Mouse (Mus musculus) MEL (cell line): ENCODE data around the gene Rgmb. TPM values are rescaled to one million over a fixed set of nuclear protein-coding genes. Genes with fewer than 3 reads are reported as not detected.

Experiments
- DNase-seq: peaks from one replicate; pipeline ENCODE4 v3.0.0; 2011; ENCODE audit warnings: low read depth, low spot score
- H3K27ac ChIP-seq: 2 replicates; pipeline ENCODE4 v1.5.1; 2012; ENCODE audit warnings: low read depth, mild to moderate bottlenecking, control low read depth, low read length, moderate library complexity; ENCODE audit not compliant: control insufficient read depth
- H3K27me3 ChIP-seq, 2 experiments: fragments of 150-350 bp in 1 of 2; sonication (generic) in 1 of 2; 2 replicates each; pipeline ENCODE4 v1.6.1; 2012; ENCODE audit warnings: low read length in 2 of 2, mild to moderate bottlenecking in 2 of 2, improper control_type of control experiment in 1 of 2, moderate library complexity in 1 of 2; ENCODE audit not compliant: insufficient read depth in 2 of 2, control insufficient read depth in 1 of 2
- H3K36me3 ChIP-seq, 2 experiments: 2 replicates each; pipeline ENCODE4 v1.6.1; 2012 to 2014; ENCODE audit warnings: low read length in 2 of 2, improper control_type of control experiment in 1 of 2, inconsistent platforms in 1 of 2, mild to moderate bottlenecking in 1 of 2; ENCODE audit not compliant: insufficient read depth in 2 of 2, control insufficient read depth in 1 of 2
- H3K4me1 ChIP-seq, 2 experiments: fragments of 150-350 bp in 1 of 2; sonication (generic) in 1 of 2; 2 replicates each; pipeline ENCODE4 v1.6.1; 2012; ENCODE audit warnings: low read length in 2 of 2, improper control_type of control experiment in 1 of 2, mild to moderate bottlenecking in 1 of 2; ENCODE audit not compliant: insufficient read depth in 2 of 2, control insufficient read depth in 1 of 2
- H3K4me3 ChIP-seq, 2 experiments: fragments of 150-350 bp in 1 of 2; sonication (generic) in 1 of 2; 2 replicates each; pipeline ENCODE4 v1.5.1; 2012; ENCODE audit warnings: low read depth in 2 of 2, low read length in 2 of 2, mild to moderate bottlenecking in 2 of 2, moderate library complexity in 2 of 2, control low read depth in 1 of 2, improper control_type of control experiment in 1 of 2; ENCODE audit not compliant: control insufficient read depth in 1 of 2, insufficient read depth in 1 of 2
- H3K79me2 ChIP-seq: 2 replicates; pipeline ENCODE4 v1.6.1; 2012; ENCODE audit warnings: mild to moderate bottlenecking, low read length, moderate library complexity; ENCODE audit not compliant: control insufficient read depth, poor library complexity, insufficient read depth
- H3K9ac ChIP-seq: 2 replicates; pipeline ENCODE4 v1.6.1; 2012; ENCODE audit warnings: low read depth, mild to moderate bottlenecking, control low read depth, low read length, moderate library complexity; ENCODE audit not compliant: control insufficient read depth, poor library complexity, severe bottlenecking
- H3K9me3 ChIP-seq: fragments of 150-350 bp; sonication (generic); replicated peaks from 2 replicates; pipeline ENCODE4 v1.6.1; 2012; ENCODE audit warnings: mild to moderate bottlenecking, low read length, improper control_type of control experiment, moderate library complexity; ENCODE audit not compliant: insufficient read depth
- CHD2 ChIP-seq: IDR thresholded peaks from 2 replicates; pipeline ENCODE4 v1.6.1; 2011; ENCODE audit warnings: low read length, improper control_type of control experiment
- CTCF ChIP-seq, 3 experiments: IDR thresholded peaks in 2 of 3; conservative IDR thresholded peaks in 1 of 3; 2 replicates each; pipeline ENCODE4 v1.5.1; 2011 to 2012; ENCODE audit warnings: low read length in 3 of 3, low read depth in 2 of 3, mild to moderate bottlenecking in 2 of 3, improper control_type of control experiment in 1 of 3, inconsistent platforms in 1 of 3, mixed read lengths in 1 of 3, moderate library complexity in 1 of 3; ENCODE audit not compliant: control insufficient read depth in 1 of 3, insufficient read depth in 1 of 3, poor library complexity in 1 of 3, severe bottlenecking in 1 of 3
- E2F4 ChIP-seq: IDR thresholded peaks from 2 replicates; pipeline ENCODE4 v1.6.1; 2011; ENCODE audit warnings: low read depth, low read length, improper control_type of control experiment, borderline replicate concordance
- ELF1 ChIP-seq: IDR thresholded peaks from 2 replicates; pipeline ENCODE4 v1.6.1; 2014; ENCODE audit warnings: low read depth, mild to moderate bottlenecking, inconsistent platforms, low read length, improper control_type of control experiment, moderate library complexity
- GABPA ChIP-seq: IDR thresholded peaks from 2 replicates; pipeline ENCODE4 v1.6.1; 2012; ENCODE audit warnings: low read depth, mild to moderate bottlenecking, inconsistent platforms, low read length, improper control_type of control experiment, moderate library complexity
- GATA1 ChIP-seq: IDR thresholded peaks from 2 replicates; pipeline ENCODE4 v1.6.1; 2011; ENCODE audit warnings: low read depth, low read length, improper control_type of control experiment
- HCFC1 ChIP-seq: IDR thresholded peaks from 2 replicates; pipeline ENCODE4 v1.6.1; 2012; ENCODE audit warnings: low read depth, mild to moderate bottlenecking, inconsistent platforms, low read length, improper control_type of control experiment, moderate library complexity
- JUND ChIP-seq: IDR thresholded peaks from 2 replicates; pipeline ENCODE4 v1.6.1; 2011; ENCODE audit warnings: low read depth, mild to moderate bottlenecking, improper control_type of control experiment, low read length
- MAX ChIP-seq: IDR thresholded peaks from 2 replicates; pipeline ENCODE4 v1.6.1; 2011; ENCODE audit warnings: low read length, improper control_type of control experiment
- MAZ ChIP-seq: IDR thresholded peaks from 2 replicates; pipeline ENCODE4 v1.6.1; 2012; ENCODE audit warnings: low read depth, mild to moderate bottlenecking, inconsistent platforms, low read length, improper control_type of control experiment
- MXI1 ChIP-seq: IDR thresholded peaks from 2 replicates; pipeline ENCODE4 v1.6.1; 2011; ENCODE audit warnings: mild to moderate bottlenecking, low read depth, low read length, improper control_type of control experiment
- MYC ChIP-seq: IDR thresholded peaks from 2 replicates; pipeline ENCODE4 v1.6.1; 2011; ENCODE audit warnings: low read depth, mild to moderate bottlenecking, low read length, improper control_type of control experiment, moderate library complexity
- RAD21 ChIP-seq: IDR thresholded peaks from 2 replicates; pipeline ENCODE4 v1.6.1; 2011; ENCODE audit warnings: mild to moderate bottlenecking, low read depth, low read length, improper control_type of control experiment
- SMC3 ChIP-seq: IDR thresholded peaks from 2 replicates; pipeline ENCODE4 v1.6.1; 2011; ENCODE audit warnings: low read depth, low read length, improper control_type of control experiment
- TCF12 ChIP-seq: IDR thresholded peaks from 2 replicates; pipeline ENCODE4 v1.6.1; 2014; ENCODE audit warnings: low read depth, mild to moderate bottlenecking, inconsistent platforms, low read length, improper control_type of control experiment, moderate library complexity
- UBTF ChIP-seq: IDR thresholded peaks from 2 replicates; pipeline ENCODE4 v1.6.1; 2012; ENCODE audit warnings: low read depth, mild to moderate bottlenecking, inconsistent platforms, low read length, improper control_type of control experiment, moderate library complexity, borderline replicate concordance; ENCODE audit not compliant: insufficient read depth
- USF1 ChIP-seq: IDR thresholded peaks from 2 replicates; pipeline ENCODE4 v1.6.1; 2014; ENCODE audit warnings: low read depth, mild to moderate bottlenecking, inconsistent platforms, low read length, improper control_type of control experiment, moderate library complexity
- ZC3H11A ChIP-seq: IDR thresholded peaks from 2 replicates; pipeline ENCODE4 v1.6.1; 2012; ENCODE audit warnings: low read depth, mild to moderate bottlenecking, inconsistent platforms, low read length, improper control_type of control experiment
- ZNF384 ChIP-seq: IDR thresholded peaks from 2 replicates; pipeline ENCODE4 v1.6.1; 2012; ENCODE audit warnings: low read depth, mild to moderate bottlenecking, inconsistent platforms, low read length, improper control_type of control experiment
- polyA plus RNA-seq, 2 experiments: library from polyadenylated mRNA; stranded (reverse) in 1 of 2; unstranded in 1 of 2; fragments of >175 nt in 1 of 2; fragments of >200 nt in 1 of 2; gene quantifications; 2 replicates each; pipeline versions ENCODE4 v1.2.1 to v1.2.4; 2012; ENCODE audit warnings: low replicate concordance in 2 of 2, low read depth in 1 of 2; ENCODE audit not compliant: insufficient read length in 2 of 2, insufficient read depth in 1 of 2, missing spikeins in 1 of 2
- total RNA-seq: library from RNA; depleted of rRNA; stranded (reverse); fragments of 300-350 nt; gene quantifications from 2 replicates; pipeline ENCODE4 v1.2.3, GENCODE M21; 2012

The Rgmb gene
- total and polyA plus RNA-seq, 3 experiments: not detected

- no peak for DNase-seq
- H3K4me3 ChIP-seq: no peak overlapping the region
- TF ChIP-seq UBTF (no peak), ZNF384 (no peak), GABPA (no peak), MAZ (no peak), HCFC1 (no peak), GATA1 (no peak), JUND (no peak), TCF12 (no peak), MXI1 (no peak), MYC (no peak), CHD2 (no peak), ELF1 (no peak), E2F4 (no peak)
- TF ChIP-seq, all 39 proteins: peak for 0
- no peaks in the 10 kb centered on the region for H3K4me1 ChIP-seq
- H3K36me3 ChIP-seq: peaks cover 0 to 4% of the 10 kb centered on the region in 2 experiments; a peak in 1 of 4 replicates
- no peaks in the 10 kb centered on the region for H3K27me3 ChIP-seq
- no peak overlapping the region for H3K9ac ChIP-seq
- H3K9me3 ChIP-seq: no peaks in the 10 kb centered on the region
- H3K79me2 ChIP-seq: no peaks in the 10 kb centered on the region
- no peak overlapping the region for H3K27ac ChIP-seq
These were observed 40.1 kb downstream of the Rgmb start for GRCm38 (mm10) chr17:15790716-15791115.

DNA sequence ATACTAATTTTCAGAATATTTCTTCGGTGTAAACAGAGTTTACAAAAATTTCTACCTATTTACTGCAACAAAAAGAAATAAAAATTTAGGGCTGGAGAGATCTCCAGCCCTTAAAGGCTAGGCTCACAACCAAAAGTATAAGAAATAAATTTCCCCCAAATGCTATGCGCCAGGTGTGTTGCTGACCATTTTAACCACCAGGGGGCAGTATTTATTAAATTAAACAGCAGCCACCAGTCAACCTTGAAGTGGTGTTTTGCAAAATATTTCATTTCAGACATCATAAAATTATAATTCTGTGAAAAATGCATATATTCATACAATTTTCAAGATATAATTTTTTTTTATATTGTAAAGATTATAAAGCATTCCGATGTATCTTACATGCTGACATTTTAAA, 43.8 kb downstream of the Rgmb start:
- Histone ChIP-seq H3K27ac (no peak overlapping the region), H3K27me3 (no peaks in the 10 kb centered on the region), H3K9me3 (no peaks in the 10 kb centered on the region), H3K4me3 (no peak overlapping the region), H3K79me2 (no peaks in the 10 kb centered on the region), H3K36me3 (peaks cover 0 to 4% of the 10 kb centered on the region in 2 experiments; a peak in 1 of 4 replicates), H3K9ac (no peak overlapping the region), H3K4me1 (no peaks in the 10 kb centered on the region; a peak in 1 of 4 replicates)
- DNase-seq: peak; percentile 65
- TF ChIP-seq CTCF (IDR thresholded peaks at IDR 0.05 in 2 of 3, conservative IDR thresholded peaks at IDR 0.05 in 1 of 3; ENCODE audit: control insufficient read depth in 1 of 3, insufficient read depth in 1 of 3, low read depth in 2 of 3, low read length in 3 of 3, poor library complexity in 1 of 3, severe bottlenecking in 1 of 3) (peak; percentile 44 to 72 (median 58); a peak in 5 of 6 replicates), MYC (no peak), USF1 (no peak), ZC3H11A (peak; percentile 63), MAX (no peak), SMC3 (peak; percentile 80), RAD21 (peak; percentile 85)
